Mouse (Mus musculus) urinary bladder, adult 2 months (tissue): ENCODE data around the gene Arv1. TPM values are rescaled to one million over a fixed set of nuclear protein-coding genes. Genes with fewer than 3 reads are reported as not detected.

Source experiments
- DNase-seq: peaks from one replicate; pipeline ENCODE4 v3.0.0; 2022; ENCODE audit warnings: low spot score
- polyA plus RNA-seq: library from polyadenylated mRNA; depleted of rRNA; stranded (reverse); fragments of >200 nt; gene quantifications from 2 replicates; pipeline ENCODE4 v1.2.3, GENCODE M21; 2012

Gene Arv1
- polyA plus RNA-seq, 1 experiment, result 15.4 TPM

DNA sequence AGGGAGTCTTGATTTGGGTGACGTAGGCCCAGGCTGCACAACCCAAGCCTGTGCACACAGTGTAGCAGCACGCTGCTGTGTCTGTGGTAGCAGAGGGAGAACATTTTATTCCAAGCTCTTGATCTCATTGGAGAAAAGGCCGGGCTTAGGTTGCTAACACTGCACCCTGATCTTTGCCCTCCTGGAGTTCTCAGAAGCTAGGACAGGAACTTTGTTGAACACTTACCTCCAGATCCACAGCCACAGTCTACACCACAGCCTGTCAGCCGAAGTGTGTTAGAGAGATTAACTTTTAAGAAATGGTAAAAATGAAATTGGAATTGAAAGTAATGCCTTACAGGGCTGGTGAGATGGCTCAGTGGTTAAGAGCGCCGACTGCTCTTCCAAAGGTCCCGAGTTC, 2.4 kb downstream of the Arv1 start:
- DNase-seq, result no peak

DNA sequence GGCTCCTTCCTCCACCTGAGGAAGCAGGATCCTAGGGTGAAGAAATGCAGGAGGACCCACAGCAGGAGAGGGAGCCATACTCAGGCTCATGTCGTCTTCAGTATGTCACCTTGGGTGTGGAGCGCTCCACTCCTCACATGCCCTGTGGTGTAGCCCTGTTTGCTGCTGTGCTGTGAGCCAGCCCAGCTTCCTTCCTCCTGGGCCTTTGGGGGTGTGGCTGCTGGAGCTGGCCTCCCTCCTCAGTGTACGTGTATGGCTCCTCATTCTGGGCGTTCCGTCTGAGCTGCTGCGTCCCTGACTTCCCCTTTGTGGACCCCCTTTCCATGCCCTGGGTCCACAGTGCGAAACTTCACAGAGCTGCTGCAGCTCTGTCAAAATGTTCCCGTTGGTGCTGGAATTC, 10.9 kb downstream of the Arv1 start:
- no peak for DNase-seq

DNA sequence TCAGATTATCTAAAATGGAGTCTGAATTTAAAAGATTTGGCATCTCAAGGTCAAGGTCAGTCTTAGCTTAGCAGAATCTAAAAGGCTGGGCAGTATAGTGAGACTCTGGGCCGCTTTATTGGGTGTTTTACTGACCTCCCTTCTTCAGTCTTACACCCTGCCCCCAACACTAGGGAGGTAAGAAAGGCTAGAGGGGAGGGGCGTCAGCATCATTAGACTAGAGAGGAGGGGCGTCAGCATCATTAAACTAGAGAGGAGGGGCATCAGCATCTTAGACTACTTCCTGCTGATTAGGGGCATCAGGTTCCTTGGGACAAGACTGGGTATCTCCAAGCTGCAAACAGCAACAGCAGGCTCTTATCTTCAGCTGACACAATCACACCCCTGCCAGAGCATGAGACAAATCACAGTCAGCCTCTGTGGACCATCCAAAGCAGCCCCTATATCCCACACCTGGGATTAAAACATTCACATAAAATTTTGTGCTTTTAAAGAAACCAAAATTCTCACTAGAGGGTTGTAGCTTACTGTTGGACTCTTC, 13.5 kb downstream of the Arv1 start:
- no peak for DNase-seq

DNA sequence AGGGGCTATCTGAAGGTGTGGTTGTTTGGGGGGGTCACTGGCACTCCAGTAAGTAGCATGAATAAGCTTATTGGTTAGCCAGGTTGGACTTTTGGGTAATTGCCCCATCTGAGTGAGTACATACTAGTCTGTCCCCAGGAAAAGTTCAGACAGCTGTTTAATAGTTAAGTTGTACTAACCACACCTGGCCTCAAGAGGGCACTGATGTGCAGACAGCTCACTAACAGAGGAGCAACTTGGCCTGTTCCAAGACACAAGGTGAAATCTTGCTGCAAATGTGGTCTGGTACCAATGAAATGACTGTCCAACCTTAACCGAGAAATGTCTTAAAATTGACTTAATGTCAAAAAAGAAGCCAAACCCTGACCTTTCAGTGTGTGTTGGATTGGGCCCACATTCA, 17.3 kb downstream of the Arv1 start:
- DNase-seq, result no peak

DNA sequence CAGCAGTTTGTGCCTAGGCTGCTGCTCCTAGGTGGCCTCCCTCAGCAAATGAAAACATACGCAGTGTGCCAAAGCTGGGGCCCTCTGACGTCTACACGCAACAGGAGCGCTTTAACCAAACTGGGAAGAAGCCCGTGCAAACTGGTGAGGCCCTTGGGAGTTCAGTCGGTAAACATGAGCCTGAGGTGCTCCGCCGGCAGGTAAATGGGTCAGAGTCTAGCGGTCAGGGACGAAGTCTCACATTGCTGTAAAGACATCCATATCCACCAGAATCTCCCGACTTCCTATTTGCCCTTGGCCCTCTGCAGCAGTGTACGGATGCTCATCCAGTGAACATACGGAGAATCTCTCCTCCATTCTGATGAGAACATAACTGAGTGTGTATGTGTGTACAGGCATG, 24.7 kb downstream of the Arv1 start:
- no peak for DNase-seq

DNA sequence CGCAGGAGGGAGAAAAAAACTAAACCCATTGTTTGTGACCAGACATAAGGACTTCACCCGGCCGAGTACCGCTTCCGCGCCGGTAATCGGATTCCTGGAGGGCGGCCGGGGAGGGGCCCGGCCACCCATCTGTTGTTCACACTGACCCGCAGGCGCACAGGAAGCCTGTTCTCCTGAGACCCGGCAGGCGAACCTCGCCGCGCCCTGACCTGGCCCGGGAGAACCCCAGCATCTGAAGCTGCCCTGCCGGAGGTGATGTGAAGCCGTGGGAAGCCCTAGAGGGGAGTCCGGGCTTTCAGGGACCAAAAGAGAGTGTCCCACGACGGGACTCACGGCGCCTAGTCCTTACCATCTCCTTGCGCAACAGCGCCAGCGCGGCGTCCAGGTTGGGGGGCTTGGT, 29.3 kb downstream of the Arv1 start:
- DNase-seq, result no peak

DNA sequence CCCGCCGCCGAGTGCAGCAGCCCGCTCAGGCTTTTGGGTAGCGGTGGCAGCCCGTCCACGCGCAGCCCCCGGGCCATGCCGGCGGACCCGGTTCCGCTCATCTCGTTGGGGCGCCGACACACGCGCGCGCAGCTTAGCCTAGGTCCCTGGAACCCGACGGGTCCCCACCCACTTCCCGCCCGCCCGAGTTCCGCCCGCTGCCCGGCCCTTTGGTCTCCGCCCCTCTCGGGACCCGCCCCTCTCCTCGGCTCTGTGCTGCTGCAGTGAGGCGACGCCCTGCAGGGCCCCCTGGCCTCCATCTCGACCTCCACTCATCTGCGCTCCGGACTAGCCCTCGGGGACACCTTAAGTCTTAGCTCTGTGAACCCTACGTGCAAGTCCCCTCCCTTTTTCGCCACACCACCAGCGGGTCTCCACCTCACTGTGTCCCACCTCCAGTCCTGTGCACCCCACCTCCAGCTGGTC, 29.8 kb downstream of the Arv1 start, which contains the start of gene Fam89a:
Gene Fam89a, minus strand, starts transcription at position 124 of the 465 bp plus-strand sequence.
- peak; percentile 31 for DNase-seq

DNA sequence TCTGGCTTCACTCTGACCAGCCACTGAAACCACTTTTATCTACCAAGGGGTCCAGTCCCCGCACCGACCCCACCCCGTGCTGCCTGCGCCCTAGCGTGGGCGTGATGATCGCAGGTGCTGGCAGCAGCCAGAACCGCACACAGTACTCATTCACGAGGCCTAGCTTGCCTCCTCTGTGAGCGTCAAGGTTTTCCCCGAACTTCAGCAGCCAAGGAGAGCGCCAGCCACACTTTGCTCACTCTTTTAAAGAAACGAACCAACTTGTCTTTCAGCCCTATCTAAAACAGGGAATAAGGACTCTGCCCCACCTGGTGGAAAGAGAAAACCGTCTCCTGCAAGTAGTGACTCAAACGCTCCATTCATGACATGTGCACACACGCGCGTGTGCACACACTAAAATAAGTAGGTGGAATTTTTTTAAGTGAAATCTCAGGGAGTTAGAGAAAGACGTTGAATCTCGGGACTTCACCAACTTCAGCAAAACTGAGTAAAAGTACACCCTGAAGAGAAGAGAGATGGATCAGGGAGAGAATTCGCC, 30.5 kb downstream of the Arv1 start:
- DNase-seq, result no peak

DNA sequence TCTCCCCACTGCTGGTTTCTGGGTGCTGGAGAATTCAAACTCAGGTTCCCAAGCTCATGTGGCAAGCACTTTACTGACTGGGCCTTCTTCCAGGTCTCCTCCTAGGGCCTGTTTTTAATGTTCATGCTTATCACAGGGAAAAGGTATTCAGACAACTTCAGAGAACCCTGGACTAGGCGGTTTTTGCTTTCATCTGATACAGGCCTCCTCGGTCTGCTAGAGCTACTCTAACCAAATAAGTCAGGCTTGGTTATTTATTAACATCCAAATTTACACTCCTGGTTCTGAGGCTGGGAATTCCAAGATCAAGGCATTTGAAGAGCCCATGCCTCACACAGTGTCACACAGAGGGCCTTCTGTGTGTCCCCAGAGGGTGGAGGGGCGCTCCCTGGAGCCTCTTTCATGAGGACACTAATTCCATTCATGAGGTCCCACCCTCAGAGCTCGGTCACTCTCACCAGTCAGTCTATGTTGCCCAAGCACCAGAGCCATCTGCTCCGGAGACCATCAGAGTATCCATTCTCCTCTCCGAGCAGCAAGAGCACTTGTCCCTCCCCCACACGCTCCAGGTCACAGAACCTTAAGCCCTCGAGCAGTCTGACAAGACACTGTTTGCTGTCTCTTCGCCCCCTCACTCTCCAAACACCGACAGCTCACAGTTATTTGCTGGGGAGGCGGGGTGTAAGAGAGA, 32.3 kb downstream of the Arv1 start:
- DNase-seq, result no peak

DNA sequence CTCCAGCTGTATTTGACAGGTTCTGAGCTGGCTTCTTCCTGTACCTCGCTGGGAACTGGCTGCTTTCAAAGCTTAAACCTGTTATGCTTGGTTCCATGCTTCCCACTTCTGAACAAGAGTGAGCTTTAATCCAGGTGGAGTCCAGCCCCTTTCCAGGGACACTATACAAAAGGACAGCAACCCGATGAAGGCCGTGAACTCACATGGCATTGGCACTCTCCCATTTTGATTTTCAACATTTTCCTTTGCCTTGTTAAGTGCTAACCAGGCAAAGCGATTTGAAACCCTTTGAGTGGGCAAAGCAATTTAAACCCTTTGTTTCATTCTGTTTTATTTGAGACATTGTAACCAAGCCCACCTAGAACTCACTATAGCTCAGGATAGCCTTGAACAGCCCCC, 32.9 kb downstream of the Arv1 start:
- DNase-seq, result no peak

DNA sequence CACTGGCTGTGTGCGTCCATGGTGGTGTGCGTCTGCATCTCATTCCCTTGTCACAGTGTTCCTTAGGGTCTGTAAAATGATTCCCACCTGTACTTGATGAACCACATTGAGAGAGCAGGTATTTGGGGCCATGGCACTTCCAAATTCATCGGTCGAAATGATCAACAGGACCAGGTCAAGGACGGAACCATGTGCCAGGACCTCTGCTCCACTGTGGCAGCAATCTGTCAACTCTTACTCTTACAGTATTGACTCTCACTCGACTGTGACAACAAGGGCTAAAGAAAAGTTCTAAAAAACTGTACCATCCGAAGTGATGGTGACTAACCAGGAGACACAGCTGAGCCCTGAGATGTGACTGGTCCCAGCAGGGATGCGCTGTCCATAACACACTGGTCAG, 33.5 kb downstream of the Arv1 start:
- DNase-seq, result no peak

DNA sequence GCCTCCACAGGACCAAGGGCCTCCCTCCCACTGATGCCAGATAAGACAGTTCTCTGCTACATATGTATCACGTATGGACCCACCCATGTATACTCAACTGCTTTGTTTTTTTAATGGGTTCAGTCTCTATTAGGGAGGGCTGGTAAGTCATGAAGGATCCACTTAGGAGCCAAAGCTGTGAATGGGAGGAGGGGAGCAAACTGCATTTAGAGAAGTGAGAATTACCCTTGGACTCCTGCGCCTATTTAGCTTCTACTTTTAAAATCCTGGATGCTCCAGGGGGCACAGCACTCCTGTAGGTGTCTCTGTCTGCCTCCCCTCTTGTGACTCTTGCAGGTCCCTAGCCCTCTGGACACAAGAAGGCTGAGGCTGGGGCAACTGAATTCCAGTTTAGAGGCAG, 34.2 kb downstream of the Arv1 start:
- DNase-seq, result no peak

DNA sequence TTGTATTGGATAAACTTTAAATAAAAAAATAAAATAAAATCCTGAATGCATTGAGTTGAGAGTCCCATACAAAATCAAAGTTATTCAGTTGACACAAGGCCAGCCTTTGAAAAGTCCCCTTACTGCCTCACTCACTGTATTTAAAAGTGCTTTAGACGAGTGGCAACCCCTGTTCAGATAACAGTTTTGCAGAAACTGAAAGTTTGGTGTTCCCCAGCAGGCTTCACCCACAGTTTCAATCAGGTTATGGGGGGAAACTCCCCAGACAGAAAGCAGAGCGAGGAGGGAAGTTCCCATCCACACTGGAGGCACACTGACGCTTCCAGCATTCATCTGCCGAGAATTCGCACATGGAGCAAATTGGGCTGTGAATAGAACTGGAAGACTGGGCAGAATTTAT, 34.7 kb downstream of the Arv1 start:
- no peak for DNase-seq

DNA sequence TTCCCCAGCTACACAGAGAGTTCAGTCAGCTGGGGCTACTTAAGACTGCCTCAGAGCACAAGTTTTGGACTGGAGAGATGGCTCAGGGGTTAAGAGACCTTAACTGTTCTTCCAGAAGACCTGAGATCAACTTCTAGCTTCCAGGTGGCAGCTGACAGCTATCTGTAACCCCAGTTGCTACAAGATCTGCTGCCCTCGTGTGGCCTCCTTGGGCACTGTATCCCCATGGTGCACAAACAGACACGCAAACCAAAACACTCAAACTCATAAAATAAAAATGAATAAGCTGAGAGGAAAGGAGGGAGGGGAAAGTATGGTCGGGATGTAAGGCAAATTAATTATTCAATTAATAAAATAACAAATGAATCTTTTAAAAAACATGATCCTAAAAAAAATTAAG, 36.6 kb downstream of the Arv1 start:
- DNase-seq, result no peak

DNA sequence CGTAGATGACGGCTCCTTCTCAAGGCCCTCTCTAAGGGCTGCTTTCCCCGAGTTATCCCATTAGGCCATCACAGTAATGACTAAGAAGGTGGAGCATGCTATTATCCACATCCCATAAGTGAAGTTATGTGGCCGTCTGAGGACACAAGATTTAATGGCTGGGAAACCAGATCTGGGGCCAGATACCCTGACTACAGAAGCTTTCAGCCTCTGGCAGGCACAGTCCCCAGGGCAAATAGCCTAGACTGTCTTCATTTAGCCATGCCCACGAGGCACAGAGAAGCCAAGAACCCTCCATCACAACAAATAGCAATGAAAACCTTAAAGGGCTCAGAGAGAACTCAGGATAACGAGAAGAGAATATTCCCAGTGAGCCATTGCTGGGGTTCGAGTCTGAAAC, 41.1 kb downstream of the Arv1 start:
- no peak for DNase-seq

DNA sequence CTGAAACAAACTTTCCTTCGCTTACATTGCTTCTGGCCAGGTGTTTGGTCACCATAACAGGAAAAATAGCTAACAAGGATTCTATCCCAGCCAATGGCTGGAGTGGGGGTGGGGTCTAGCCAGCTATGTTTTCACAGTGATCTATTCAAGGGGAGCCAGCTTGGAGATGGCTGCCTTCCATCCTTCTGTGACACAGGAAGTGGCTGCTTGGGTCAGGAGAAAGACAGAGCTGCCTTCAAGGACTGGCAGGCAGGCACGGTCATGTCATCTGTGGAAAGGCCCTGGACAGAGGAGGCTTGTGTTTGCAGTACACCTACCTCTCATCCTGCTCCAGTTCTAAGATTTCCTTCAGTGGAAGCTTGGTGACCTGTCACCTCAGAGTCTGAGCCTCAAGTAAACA, 50.5 kb downstream of the Arv1 start:
- DNase-seq, result no peak

DNA sequence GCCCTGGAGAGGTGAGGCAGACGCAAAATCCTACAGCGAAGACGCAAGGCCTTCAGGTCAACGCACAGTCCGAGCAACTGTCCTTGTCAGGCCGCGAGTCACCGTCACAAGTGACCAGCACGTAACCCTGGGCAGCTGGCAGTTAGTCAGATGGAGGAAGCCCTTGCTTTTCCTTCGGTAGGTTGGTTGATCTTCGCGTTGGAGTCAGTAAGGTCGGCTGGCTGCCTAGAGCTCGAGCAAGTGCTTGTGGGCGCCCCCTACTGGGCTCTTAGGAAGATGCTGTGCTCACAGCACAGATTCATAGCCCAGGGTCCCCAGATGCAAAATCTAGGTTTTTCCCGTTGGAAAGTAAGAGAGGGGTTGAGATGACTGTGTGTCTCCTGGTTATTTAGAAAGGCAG, 53.8 kb downstream of the Arv1 start:
- DNase-seq, result peak; percentile 37

DNA sequence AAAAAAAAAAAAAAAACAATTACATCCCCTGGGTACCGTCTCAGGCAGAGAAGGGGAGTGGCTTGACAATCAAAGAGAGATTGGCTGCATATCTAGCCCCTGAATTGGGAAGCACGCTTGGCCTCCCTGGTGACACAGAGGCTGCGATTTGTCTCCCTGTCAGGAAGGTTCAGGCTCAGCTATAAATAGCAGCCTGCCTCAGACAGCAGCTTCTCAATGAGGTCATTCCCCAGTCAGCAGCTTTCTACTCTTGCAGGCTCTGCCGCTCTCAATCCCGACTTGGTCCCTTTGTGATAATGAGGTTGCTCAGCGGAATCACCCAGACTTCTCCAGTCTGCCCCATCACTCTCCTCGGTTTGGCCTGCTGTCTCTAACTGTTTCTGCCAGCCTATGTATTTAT, 58.3 kb downstream of the Arv1 start:
- DNase-seq, result no peak

DNA sequence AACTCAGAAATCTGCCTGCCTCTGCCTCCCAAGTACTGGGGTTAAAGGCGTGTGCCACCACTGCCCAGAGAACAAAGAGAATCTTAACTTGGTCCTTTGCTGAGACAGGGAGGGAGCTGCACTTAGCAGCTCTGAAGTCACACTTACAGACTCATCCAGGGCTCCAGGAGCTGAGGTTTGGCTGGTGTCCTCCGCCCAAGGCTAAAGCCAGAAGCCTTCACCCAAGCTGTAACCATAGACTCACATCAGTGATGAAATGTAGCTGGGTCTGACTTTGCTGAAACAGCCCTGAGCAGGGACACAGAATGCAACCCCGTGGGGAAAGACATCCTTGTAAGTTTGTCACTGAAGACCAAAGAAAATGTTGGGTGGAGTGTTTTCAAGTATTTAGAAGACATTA, 60.5 kb downstream of the Arv1 start:
- DNase-seq, result no peak

DNA sequence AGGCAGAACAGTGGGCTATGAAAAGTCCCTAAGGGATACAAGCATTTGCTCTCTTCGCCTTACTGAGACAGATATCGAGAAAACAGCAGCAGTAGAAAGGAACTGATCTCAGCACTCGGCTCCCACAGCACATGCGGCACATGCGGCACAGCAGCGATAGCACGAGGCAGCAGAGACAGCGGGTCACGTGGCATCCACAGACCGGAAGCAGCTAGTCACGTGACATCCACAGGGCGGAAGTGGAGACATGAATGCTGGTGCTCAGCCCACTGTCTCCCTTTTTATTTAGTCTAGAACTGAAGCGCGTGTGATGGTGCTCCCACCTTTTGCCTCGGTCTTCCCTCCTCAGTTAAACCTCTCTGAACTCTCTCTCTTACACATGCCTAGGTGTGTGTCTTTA, 61.3 kb downstream of the Arv1 start:
- DNase-seq, result no peak
